Mouse (Mus musculus): ENCODE measurements at regions not wholly inside any gene's neighbourhood (a gene's known extent, or its start where the extent isn't known, plus 50 kb on each side); places are given as distances from the start of the nearest gene placed in this dataset.
"Not testable (repeated sequence)": the region's sequence is repeated elsewhere in the genome, so short reads cannot be mapped to it uniquely, and the experiment has no call there.

DNA sequence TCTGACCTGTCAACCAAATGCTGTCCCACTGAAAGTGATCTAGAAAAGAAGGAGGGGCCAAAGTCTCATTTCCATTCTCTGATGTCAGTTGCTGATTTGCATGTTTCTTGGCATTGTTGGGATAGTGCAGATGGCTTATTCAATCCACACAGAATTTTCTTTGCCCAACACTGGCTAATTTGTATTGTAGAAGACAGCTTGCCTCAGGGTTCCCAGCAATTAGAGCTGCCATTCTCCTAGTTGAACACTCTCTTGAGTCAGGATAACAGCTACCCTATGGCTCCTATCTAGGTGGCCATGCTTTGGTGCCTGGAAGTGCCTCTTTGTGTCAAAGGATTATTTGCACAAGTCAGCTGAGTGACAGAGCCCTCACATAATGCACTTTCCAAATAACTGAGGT lies 569.0 kb downstream of the Lrriq3 start:
- no peak for DNase-seq (ENCODE audit: low read depth)

DNA sequence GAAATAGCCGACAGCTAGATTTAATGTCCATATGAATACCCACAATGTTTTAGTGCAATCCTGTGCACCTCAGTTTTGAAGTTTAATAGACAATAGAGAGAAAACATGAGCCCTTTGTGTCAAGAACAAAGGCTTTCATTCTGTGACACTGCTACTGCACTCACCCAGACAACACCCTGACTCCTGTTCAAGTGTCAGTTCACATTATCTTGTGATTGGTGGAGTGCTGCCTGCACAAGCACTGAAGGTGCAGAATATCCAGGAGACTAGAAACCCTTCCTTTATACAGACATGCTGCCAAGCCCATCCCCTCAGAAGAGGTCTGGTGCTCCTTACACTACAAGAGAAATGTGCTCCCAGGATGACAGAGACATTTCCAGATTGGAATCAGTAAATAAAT lies 579.3 kb downstream of the Lrriq3 start:
- no peak for DNase-seq (ENCODE audit: low read depth)

DNA sequence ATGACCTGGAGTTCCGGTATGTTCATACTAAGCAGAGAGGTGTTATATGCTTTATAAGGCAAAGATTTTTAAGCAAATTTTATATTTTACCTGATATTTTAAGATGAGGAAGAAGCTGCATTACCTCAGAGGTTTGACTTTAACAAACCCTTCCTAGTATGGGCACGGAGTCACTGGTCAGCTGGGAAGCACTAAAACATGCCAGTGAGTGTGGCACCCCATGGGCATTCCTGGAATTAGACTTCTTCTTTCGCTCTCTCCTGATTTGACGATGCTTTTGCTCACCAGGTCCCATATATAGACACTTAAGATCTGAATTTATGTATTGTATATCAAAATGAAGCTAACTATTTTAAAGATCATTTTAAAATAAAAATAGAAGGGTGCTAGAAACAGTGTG lies 587.0 kb downstream of the Lrriq3 start:
- no peak for DNase-seq (ENCODE audit: low read depth)

DNA sequence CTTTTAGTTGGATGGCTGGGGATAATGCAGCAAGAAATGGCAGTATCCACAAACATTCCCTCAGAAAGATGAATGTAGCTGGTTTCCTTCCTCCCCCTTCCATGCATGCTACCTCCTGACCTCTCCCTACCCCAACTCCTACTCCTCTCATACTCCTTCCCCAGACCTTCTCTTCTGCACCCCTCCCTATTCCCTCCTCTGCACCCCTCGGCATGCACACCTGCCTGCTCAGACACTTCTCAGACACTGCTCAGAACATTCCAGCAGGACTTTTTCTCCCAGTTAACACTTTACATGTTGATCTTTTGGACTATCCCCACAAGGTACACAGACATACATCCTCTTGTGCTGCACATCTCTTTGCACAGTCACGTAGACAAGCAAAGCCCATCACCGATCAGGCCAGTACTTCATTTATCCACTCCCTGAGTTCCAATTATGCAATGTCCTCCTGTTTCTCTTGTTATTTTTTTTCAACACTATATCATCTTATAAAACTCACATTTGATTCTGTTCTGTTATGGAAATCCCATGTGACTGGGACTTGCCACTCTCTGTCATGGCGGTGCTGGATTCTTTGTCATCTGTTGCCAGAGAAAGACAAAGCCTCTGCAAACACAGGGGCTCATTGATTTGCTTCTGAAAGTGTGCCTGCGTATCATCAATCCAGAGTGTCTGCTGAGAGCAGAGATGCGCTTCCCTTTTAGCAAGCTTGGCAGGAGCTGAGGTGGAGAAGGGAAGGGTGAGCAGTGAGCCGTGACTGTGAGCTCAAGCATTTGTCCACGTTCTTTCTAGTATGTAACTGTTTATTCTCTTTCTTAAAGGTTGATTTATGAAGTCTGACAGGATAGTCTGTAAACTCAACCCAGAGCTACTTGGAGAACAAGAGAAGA lies 589.9 kb downstream of the Lrriq3 start:
- no peak for DNase-seq (ENCODE audit: low read depth)

DNA sequence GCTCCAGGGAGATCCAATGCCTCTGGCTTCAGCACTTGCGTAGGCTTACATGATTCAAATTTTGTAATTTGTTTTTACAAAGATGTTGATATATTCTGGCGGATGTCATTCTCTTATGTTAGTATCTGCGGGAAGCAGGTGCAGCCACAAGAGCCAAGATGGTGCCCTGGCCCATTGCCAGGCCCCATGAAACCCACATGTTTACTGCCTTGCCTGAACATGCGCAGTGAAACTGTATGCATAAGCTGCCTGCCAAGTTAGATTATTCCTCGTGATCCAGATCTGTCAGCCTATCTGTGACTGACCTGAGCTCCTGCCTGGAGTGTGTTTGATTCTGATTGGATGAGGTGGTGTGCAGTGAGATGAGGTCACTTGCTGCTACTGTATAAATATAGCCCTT lies 595.1 kb downstream of the Lrriq3 start:
- DNase-seq (ENCODE audit: low read depth), result no peak

DNA sequence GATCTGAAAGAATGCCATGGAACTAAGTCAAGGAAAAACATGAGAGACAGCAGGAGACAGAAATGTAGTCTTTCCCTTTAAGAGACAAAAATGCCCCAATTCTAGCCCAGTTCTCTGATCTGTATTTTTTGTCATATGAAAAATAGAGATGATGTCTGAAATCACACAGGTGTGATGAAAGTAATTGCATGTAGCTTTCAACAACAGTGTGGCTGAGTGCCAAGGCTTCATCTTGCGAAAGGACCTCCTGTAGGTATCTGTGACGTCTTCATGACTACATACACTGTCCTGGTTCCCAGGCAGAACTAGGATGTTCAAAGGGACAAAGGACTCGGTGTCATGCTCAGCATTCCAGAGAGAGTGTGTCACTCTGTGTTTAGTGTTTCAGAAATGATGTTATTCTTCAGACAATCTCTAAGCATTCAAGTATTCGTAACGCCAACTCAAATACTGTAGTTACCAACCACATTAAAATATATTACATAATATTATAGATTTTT lies 629.8 kb downstream of the Lrriq3 start:
- DNase-seq (ENCODE audit: low read depth), result no peak

DNA sequence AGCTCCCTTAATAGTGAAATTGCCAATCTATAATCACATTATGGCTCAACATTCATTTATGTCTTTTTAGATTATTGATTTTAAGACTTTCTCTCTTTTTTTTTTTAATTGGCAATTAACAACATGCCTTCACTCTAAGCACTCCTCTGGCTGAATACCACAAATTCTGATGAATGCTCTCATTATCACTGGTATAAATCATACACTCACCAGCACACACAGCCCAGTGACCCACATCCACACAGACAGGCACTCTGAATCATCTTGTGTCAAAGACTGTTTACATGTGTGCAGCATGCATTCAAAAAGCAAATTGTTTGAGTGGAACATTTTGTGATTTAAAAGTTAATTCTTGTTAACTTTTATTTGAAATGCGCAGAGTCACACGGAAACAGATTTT lies 649.2 kb downstream of the Lrriq3 start:
- DNase-seq (ENCODE audit: low read depth), result no peak

DNA sequence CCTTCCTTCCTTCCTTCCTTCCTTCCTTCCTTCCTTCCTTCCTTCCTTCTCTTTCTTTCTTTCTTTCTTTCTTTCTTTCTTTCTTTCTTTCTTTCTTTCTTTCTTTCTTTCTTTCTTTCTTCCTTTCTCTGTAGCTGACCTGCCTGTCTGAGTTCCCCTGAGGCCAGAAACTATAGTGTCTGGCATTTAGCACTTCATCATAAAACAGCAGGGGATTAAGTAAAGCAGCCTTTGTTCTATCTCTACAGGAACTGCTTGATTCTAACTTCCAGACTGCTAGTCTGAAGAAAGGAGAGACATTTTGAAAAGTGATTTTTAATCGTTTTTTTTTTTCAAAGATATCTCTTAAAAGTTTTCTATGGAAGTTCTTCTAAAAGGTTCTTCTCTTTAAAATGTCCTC lies 653.4 kb downstream of the Lrriq3 start:
- not testable (repeated sequence) for DNase-seq (ENCODE audit: low read depth)

DNA sequence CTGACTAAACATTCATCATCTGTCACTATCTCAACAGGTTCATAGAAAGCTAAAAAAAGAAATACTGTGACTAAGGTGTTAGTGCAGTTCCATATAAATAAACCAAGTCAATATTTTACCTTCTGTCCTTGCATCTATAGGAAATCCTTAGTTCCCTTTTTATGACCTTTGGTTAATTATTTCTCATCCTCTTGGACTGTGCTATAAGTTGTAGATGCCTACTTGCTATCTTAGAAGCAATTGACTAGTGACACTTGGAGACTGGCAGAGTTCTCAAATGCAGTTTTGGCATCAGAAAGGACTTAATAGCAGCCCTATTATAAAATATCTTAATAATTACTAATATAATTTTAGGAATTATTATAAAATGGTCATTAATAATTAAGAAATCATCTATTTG lies 654.3 kb downstream of the Lrriq3 start:
- no peak for DNase-seq (ENCODE audit: low read depth)

DNA sequence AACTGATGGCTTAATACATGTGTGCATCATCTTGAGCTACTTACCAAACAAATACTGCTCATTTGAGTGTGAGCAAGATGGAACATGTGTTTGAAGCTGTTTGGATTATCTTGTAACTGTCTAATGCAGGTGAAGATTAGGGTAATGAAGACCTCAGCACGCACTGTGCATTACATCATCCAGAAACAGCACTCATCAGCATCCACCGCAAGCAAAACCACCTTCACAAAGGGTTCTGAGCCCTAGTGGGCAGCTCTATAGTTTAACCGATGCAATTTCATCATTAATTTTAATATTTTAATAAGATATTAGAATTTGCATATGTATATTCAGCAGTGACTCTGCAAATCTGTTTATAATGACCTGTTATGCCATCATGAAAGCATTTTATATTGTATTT lies 664.1 kb downstream of the Lrriq3 start:
- DNase-seq (ENCODE audit: low read depth), result no peak

DNA sequence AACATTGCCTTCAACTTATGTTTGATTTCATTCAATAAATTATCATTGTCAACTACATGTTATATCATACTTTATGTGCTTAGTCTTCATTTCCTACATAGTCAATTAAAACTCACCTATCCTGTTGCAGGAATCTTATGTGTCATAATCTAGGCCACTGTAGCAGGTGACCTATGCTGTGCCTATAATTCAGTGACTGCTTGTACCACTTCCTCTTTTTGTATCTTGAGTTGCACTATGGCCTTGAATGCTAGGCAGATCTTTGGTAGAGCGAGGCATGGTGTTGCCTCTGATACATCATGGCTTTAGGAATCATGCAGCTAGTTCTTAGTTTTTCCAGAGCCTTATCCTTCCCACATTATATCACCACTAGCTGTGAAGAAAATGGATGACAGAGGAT lies 682.8 kb downstream of the Lrriq3 start:
- no peak for DNase-seq (ENCODE audit: low read depth)

DNA sequence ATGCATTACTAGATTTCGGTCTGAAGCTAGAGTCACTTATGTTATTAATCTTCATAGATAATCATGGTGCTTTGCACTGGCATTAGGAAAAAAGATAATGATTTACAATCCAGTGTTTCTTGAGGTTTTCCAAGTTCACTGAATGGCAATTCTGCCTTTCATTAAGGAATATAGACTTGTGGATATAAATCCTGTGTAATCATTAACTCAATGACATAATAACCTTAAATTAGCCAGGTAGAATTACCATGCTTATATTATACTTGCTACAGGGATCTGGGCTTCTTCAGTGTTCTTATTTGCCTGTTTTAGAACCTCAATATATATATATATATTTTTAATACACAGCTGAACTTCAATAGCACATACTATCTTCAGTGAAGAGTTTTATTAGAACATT lies 683.8 kb downstream of the Lrriq3 start:
- DNase-seq (ENCODE audit: low read depth), result no peak

DNA sequence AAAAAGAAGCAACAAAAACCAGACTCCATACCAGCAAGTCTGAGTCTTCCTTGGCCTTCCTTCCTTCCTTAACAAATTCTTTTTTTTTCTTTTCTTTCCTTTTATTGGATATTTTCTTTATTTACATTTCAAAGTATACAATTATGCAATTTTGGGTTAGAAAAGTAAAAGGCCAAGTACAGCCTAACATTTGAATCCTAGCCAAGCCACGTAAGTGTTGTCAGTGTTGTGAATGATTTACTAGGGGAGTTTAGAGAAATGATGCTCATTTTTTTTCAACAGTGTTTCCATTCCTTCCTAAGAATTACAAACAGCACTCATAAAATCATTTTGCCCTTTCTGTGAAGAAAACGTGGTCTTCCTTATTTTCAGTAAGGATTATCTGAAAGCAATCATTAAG lies 722.5 kb downstream of the Lrriq3 start:
- DNase-seq (ENCODE audit: low read depth), result no peak

DNA sequence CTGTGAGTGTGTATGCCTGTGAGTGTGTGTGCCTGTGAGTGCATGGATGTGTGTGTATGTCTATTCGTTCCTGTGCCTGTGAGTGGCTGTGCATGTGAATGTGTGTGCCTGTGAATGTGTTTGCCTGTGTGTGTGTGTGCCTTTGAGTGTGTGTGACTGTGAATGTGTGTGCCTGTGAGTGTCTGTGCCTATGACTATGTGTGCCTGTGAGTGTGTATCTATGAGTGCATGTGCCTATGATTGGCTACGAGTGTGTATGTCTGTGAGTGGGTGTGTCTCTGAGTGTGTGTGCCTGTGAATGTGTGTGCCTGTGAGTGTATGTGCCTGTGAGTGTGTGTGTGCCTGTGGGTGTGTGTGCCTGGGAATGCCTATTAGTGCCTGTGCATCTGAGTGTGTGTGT lies 731.6 kb downstream of the Lrriq3 start:
- DNase-seq (ENCODE audit: low read depth), result no peak

DNA sequence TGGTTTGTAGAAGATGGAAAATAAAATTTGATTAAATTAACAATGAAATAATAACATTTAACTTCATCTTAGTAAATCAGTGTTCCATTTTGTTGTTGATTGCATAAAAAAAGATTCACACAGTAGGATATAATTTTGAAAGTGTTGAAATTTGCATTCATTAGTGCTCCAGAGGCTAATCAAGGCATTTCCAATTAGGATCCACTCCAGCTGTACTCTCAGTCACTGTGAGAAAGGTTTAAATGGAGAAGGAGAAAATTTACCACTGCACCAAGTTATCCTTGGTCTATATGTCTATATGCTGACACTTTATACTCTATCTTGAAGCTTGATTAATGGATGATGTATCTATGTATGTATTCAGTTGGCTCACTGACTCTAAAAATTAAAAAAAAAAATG lies 695.3 kb upstream of the Negr1 start:
- DNase-seq (ENCODE audit: low read depth), result no peak

DNA sequence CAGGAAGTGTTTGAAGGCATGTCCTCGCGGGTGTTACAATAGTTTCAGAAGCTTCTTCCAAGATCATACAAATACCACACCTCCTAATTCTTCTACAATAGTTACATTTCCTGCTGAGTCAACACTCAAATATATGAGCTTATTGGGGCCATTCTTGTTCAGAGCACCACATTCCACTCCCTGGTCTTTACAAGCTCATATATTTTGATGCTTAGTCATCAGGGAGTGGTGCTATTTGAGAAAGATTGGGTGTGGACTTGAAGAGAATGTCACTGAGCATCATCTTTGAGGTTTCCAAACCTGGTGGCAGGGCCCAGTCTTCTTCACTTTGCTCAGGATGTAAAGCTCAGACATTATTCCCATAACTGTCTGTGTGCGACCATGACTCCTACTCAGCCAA lies 685.9 kb upstream of the Negr1 start:
- no peak for DNase-seq (ENCODE audit: low read depth)

DNA sequence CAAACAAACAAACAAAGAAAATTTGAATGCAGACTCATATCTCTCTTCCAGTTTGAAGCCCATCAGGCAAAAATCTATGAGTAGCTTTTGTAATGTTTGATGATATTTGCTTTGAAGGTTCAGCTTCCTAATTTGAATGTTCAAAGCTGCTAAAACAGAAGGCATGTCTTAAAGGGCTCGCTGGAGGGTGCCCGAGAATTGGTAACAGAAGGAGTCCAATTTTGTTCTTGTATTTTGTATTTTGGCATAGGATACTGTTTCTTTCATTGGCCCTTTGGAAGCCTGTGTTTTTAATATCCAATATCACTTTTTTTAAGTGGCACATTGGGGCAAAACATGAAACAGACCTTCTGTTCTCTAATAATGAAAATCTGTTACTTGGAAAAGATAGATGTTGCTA lies 683.2 kb upstream of the Negr1 start:
- no peak for DNase-seq (ENCODE audit: low read depth)

DNA sequence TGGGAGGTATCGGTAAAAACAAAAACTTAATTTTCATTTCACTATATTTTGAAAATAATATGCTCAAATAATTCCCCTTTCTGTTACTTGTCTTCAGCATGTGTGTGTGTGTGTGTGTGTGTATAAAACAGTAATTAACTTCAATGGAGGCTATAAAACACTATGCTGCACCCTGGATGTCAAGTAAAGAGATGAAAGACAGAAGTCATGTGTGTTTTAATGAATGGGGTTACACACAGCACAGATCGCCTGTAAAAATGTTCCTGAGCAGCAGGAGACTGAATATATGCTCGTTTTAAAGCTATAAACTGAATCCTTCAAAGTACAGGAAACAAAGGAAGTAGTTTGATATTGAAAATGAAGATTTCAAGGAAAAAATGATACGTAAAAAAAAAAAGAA lies 680.9 kb upstream of the Negr1 start:
- DNase-seq (ENCODE audit: low read depth), result no peak

DNA sequence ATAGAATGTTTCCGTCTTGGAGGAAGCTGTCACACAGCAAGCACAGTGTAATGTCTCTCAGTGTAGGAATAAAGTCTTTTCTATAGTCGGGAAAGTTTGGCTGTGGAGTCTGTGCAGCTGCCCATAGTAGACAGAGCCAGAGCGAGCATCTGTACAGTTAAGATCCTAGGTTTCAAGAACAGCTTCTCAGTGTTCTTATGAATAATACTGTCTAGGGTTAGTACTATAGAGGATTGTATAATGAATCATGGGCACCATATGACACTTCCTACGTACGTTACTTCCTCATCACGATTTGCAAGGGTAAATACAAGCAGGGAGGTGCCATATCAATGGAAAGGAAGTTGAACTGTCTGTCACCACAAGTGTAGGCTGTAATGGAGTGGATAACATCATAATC lies 645.6 kb upstream of the Negr1 start:
- no peak for DNase-seq (ENCODE audit: low read depth)

DNA sequence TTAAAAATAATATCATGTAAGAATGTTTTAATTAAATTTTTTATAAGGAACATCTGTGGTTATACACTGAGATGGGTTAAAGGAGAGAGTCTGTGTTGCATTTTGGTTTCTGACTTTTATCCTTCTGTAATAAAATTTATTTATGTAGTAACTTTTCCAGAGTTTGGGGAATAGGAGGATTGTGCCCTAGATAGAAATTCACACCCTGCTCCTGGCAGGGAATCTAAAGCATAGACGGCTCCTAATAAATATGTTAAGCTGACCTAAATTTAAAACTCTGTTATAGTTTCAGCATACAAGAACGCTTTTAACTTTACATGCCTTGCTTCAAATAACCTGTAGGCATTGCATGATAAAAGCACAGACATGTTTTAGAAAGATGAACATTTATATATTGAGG lies 618.7 kb upstream of the Negr1 start:
- DNase-seq (ENCODE audit: low read depth), result no peak

DNA sequence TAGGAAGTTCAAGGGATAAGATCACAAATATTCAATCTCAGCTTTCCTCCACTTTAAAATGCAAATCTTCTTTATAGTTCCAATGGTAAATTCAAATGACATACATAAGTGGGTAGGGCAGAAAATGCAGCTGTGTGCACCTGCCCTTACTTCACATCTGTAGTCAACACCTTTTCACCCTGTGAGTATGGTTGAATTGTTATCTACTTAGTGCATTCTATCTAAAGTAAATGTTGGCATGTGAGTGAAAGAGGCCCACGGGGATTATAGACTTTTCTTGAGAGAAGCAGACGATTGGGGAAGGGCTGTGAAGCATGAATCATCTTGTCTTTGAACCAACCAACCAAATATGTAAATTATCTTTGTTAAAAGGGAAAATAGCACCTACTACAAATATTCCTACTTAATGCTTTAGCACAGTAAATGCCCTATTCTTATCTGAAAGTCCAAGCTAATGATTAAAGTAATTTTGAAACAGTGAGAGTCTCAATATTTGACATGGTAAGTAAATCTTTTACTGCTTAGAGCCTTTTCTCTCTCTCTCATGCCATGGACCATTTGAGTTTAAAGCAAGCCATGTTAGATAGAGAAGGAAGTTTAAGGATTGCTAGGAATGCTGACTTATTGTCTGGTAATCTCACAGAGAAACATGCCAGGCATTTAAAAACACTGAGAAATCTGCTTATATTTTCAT lies 617.4 kb upstream of the Negr1 start:
- no peak for DNase-seq (ENCODE audit: low read depth)

DNA sequence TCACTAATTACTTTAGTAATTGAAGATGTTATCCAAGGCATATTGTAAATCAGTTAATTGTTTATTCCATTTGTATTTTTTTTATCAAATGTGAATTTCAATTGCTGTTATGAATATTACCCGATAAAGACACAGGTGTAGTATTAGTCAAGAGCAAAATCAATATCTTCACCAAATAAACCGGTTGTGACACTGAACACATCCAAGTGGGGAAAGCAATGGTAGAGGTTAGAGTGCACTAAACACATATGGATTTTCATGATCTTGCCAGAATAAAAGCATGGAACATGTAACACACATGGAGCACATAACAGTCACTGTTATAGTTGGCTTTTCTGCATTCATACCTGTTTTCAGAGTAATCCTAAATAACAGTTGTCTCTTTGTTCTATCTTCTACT lies 616.4 kb upstream of the Negr1 start:
- DNase-seq (ENCODE audit: low read depth), result no peak

DNA sequence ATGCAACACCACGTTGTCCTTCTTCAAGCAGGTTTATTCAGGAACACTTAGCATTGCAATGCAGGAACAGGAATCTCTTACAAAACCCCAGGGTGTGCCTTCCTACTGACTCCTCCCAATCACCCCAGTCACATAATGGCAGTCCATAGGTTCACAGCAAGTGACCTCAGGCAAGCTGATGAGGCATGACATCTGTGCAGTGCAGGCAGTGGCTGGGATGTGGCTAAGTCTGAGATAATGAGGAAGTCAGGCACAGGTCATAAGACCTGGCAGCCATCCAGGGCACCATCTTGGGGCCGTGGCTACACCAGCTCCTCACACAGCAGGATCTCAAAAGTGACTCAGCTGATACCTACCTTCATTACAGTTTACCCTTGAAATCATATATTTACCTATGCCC lies 599.1 kb upstream of the Negr1 start:
- not testable (repeated sequence) for DNase-seq (ENCODE audit: low read depth)

DNA sequence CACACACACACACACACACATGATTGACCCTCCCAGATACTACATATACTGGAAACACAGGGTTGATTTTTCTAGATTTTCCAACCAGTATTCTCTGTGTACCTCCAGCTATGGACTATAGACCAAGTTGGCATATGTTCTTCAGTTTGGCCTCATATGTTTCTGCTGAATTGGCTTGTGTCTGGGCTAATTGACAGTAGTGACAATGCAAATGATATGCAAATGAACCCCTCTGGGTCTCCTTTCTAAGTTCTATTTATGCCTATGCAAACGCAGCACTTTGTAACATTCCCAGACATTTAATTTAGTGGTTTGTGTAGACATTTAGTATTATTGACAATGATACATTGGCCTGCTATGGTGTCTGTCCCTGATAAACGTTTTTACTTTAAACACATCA lies 582.0 kb upstream of the Negr1 start:
- no peak for DNase-seq (ENCODE audit: low read depth)
